Mouse (Mus musculus) CD4-positive, CD25-positive, alpha-beta regulatory T cell, adult 4 months (primary cell): Measurements from ENCODE around the gene Atrnl1. TPM values are rescaled to one million over a fixed set of nuclear protein-coding genes. Genes with fewer than 3 reads are reported as not detected.

ENCODE experiments used
- ATAC-seq: one replicate; pipeline ENCODE4 v1.8.0; 2017
- polyA plus RNA-seq, 2 experiments: library from polyadenylated mRNA; unstranded; fragments of 100-300 nt; shearing (Covaris generic); gene quantifications; one replicate each; pipeline ENCODE4 v1.2.1; 2017

The Atrnl1 gene
- polyA plus RNA-seq, result under 1 TPM in 1 of 2 experiments, not detected in 1; 0.11 TPM

DNA sequence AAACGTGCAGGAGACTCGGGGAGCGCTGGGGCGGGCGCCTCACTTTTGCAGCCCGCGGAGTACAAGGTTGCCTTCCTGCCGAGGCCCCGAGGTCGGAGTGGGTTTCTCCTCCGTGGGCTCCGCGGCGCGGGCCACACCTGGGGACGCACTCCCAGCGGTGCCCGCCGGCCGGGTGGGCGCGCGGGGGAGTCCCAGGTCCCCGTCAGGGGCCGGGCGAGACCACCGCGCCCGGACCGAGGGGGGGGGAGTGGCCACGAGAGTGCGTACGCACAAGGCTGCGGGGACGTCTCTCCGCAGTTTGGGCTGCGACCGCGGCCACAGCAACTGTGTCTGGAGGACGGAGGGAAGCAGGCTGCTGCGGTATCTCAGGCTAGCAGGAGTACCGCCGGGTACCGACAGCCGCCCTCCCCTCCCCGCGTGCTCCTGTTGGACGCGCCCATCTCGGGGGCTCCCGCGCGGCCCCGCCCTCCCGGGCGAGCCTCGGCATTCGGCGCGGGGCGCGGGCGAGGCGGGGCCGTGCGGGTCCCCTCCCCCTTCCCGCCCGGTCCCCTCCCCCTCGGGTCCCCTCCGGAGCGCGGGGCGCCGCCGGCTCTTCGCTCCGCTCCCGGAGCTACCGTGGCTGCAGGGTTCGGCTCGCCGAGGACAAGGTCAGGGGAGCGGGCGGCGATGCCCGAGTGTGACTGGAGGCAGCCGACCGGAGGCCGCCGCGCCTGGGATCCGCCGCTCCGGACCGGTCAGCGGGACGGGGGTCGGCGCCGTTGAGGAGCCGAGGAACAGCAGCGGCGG, at the start of gene Atrnl1:
Atrnl1 (plus strand) TSS at position 559 of the 786 bp plus-strand sequence.
- peak; percentile 71 for ATAC-seq

GRCm38 (mm10) chr19:57561486-57561885, 49.3 kb upstream of the Atrnl1 start:
- no peak for ATAC-seq

GRCm38 (mm10) chr19:57569040-57569439, 41.8 kb upstream of the Atrnl1 start:
- no peak for ATAC-seq

- ATAC-seq, result no peak
These were observed 38.2 kb upstream of the Atrnl1 start for GRCm38 (mm10) chr19:57572360-57573237.

- no peak for ATAC-seq
These were observed 37.4 kb upstream of the Atrnl1 start for GRCm38 (mm10) chr19:57573470-57573869.

DNA sequence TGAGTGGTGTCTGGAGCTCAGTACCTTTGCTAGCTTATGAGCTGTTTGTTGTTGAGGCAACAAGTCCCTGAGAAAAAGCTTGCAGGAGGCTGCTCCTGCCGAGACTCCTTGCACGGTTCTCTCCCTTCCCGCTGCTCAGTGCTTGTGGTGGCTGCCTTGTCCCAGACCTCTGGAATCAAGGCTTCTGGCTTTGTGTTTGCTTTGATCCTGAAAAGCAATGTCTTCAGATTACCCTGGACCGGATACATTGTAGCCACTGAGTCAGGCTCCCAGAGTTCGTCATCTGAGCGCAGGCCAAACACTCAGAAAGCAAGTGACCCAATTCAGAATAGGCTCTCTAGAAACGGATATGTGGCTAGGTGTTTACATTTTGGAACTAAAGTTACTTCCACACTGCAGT, 35.8 kb upstream of the Atrnl1 start:
- ATAC-seq, result no peak

- no peak for ATAC-seq
These were observed 34.0 kb upstream of the Atrnl1 start for GRCm38 (mm10) chr19:57576836-57577235.

- ATAC-seq, result no peak
These were observed 33.6 kb upstream of the Atrnl1 start for GRCm38 (mm10) chr19:57577256-57577655.

GRCm38 (mm10) chr19:57580962-57581361, 29.9 kb upstream of the Atrnl1 start:
- no peak for ATAC-seq

DNA sequence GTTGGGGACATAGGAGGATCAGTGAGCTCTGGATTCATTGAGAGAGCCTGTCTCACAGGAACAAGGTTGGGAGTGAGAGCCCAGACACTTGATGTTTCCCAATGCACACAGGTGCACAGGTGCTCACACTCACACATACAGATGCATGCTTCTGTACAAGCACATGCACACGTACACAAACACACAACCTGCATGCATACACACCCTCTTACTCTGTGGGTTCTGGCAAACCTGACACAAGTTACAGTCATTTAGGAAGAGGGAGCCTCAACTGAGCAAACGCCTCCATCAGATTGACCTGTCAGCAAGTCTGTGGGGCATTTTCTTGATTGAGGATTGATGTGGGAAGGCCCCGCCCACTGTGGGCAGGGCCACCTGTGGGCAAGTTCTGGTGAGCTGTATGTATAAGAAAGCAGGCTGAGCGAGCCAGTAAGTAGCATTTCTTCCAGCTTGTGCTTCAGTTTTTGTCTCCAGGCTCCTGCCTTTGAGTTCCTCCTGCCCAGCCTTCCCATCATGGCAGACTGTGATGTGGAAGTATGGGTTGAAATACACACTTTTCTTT, 25.5 kb upstream of the Atrnl1 start:
- ATAC-seq, result no peak

DNA sequence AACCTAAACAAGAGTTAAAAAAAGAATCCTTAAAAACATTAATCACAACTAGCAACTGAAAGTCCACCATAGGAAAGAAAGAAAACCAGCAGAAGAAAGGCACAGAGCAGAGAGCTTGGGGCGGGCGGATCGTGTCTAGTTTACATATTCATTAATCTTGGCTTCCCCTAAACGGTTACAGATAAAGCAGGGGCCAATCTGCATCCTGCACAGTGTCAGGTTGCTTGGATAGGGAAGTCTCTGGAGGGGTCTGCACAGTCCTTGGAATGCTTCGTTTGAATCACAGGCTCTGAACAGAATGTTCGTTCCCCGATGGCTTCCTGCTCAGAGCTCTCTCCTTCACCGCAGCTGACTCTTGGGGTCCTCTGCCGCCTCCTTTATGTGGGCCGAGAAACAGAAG, 24.7 kb upstream of the Atrnl1 start:
- ATAC-seq, result no peak

DNA sequence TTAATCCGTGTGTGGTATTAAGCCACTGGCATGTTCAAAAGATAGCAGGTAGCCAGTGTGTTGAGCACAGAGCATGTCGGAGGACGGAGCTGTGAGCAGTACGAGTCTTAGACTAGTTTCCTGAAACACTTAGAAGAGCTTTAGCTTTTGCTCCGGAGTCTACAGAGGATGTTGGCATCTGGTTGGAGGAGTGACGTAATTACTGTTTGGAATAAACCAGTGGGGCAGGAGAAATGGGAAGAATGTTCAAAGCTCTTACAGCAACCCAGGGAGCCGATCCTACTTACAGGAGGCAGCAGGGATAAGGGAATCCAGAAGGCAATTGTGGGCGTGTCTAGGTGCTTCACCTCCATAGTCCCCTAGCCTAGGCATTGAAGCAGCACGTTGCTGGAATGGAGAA, 21.3 kb upstream of the Atrnl1 start:
- no peak for ATAC-seq

GRCm38 (mm10) chr19:57590895-57591294, 19.9 kb upstream of the Atrnl1 start:
- no peak for ATAC-seq

- no peak for ATAC-seq
These were observed 19.2 kb upstream of the Atrnl1 start for GRCm38 (mm10) chr19:57591631-57592030.

- no peak for ATAC-seq
These were observed 18.5 kb upstream of the Atrnl1 start for GRCm38 (mm10) chr19:57592355-57592754.

GRCm38 (mm10) chr19:57599126-57599525, 11.7 kb upstream of the Atrnl1 start:
- ATAC-seq, result no peak

GRCm38 (mm10) chr19:57600233-57600929, 10.5 kb upstream of the Atrnl1 start:
- no peak for ATAC-seq

DNA sequence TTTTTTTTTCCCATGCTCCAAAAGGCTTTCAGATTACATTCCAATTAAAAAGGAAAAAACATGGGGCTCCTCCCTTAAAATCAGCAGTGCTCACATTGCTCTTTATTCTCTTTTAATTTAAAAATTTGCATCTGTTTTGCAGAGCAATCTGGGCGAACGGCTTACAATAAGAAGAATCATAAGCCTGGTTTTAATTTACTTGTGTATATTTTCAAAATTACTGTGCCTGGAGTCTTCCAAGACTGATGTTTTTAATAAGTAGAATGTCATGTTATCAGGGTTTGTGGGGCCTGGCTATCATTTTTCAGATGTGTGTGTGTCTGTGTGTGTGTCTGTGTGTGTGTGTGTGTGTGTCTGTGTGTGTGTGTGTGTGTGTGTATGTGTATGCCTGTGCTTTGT, 9.9 kb upstream of the Atrnl1 start:
- no peak for ATAC-seq

GRCm38 (mm10) chr19:57603593-57603992, 7.2 kb upstream of the Atrnl1 start:
- no peak for ATAC-seq

- ATAC-seq, result no peak
These were observed 4.9 kb upstream of the Atrnl1 start for GRCm38 (mm10) chr19:57605941-57606340.

DNA sequence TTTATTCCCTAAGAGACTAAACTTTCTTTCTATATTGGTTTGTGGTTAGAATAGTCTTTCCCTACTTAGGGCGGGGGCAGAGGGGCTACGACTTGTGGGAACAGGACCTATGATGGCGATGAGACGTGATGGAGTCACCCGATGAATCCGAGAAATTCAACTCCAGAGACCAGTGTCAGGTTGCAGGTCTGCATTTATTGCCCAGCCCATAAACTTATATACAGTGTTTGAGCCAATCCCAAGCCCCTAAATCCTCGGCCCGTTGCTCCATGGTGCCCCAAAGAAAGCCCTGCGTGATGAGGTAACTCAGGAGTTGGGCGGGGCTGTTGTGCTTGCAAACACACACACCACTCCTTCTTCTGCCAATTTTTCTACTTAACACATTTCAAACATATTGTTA, 4.5 kb upstream of the Atrnl1 start:
- no peak for ATAC-seq

- ATAC-seq, result no peak
These were observed 1.3 kb upstream of the Atrnl1 start for GRCm38 (mm10) chr19:57609361-57610057.
